Mouse (Mus musculus) heart, adult 8-10 months (tissue): ENCODE measurements around the gene Olfr149. TPM values are rescaled to one million over a fixed set of nuclear protein-coding genes. Genes with fewer than 3 reads are reported as not detected.
"Not testable (repeated sequence)": the region's sequence is repeated elsewhere in the genome, so short reads cannot be mapped to it uniquely, and the experiment has no call there.

Experiments used
- DNase-seq: peaks from one replicate; pipeline ENCODE4 v3.0.0; 2022; ENCODE audit warnings: low spot score
- total RNA-seq, 4 experiments: library from RNA; stranded (reverse); gene quantifications; 2 replicates each; pipeline ENCODE4 v1.2.4; 2022

Olfr149 gene
- total RNA-seq = not detected

GRCm38 (mm10) chr9:39707017-39707416 lies at the start of gene Olfr149:
Gene Olfr149, minus strand, starts transcription at chr9:39707117.
- no peak for DNase-seq

- no peak for DNase-seq
Observed at GRCm38 (mm10) chr9:39746428-39746827, 39.5 kb upstream of the Olfr149 start.

GRCm38 (mm10) chr9:39745949-39746348 lies 39.0 kb upstream of the Olfr149 start, which contains the start of gene Olfr967:
Gene Olfr967, plus strand, starts transcription at chr9:39746249.
- DNase-seq = no peak

- no peak for DNase-seq
Observed at GRCm38 (mm10) chr9:39740741-39741140, 33.8 kb upstream of the Olfr149 start.

- DNase-seq = no peak
Observed at GRCm38 (mm10) chr9:39730678-39731077, 23.8 kb upstream of the Olfr149 start, which contains the start of gene Olfr150. Gene Olfr150, plus strand, starts transcription at chr9:39730978.

GRCm38 (mm10) chr9:39711053-39711452 lies 4.1 kb upstream of the Olfr149 start, which contains the start of gene Olfr965:
Gene Olfr965, plus strand, starts transcription at chr9:39711353.
- DNase-seq = no peak

GRCm38 (mm10) chr9:39708958-39709357 lies 2.0 kb upstream of the Olfr149 start:
- DNase-seq = peak; percentile 19

- DNase-seq = not testable (repeated sequence)
Observed at GRCm38 (mm10) chr9:39701123-39701522, 5.8 kb downstream of the Olfr149 start.

- no peak for DNase-seq
Observed at GRCm38 (mm10) chr9:39679280-39679679, 27.6 kb downstream of the Olfr149 start.

- no peak for DNase-seq
Observed at GRCm38 (mm10) chr9:39678557-39678956, 28.4 kb downstream of the Olfr149 start.

GRCm38 (mm10) chr9:39674820-39675219 lies 32.1 kb downstream of the Olfr149 start:
- no peak for DNase-seq

- no peak for DNase-seq
Observed at GRCm38 (mm10) chr9:39669723-39670122, 37.2 kb downstream of the Olfr149 start.

- DNase-seq = no peak
Observed at GRCm38 (mm10) chr9:39666905-39667304, 40.0 kb downstream of the Olfr149 start, which contains the start of gene Olfr963. Gene Olfr963, plus strand, starts transcription at chr9:39667205.

- DNase-seq = no peak
Observed at GRCm38 (mm10) chr9:39654756-39655396, 52.0 kb downstream of the Olfr149 start.

Other genes starting within 250 kb of the Olfr149 start
- gene Olfr955, start 235.2 kb downstream of the Olfr149 start, total RNA-seq = not detected
- not detected for gene Olfr44, start 213.1 kb downstream of the Olfr149 start, total RNA-seq
- not detected for gene Olfr957, start 191.3 kb downstream of the Olfr149 start, total RNA-seq
- not detected for gene Olfr958, start 153.1 kb downstream of the Olfr149 start, total RNA-seq
- not detected for gene Olfr959, start 131.5 kb downstream of the Olfr149 start, total RNA-seq
- under 1 TPM in 2 of 4 experiments, not detected in 2; 0.37 to 0.82 TPM for gene AW551984, start 102.7 kb downstream of the Olfr149 start, total RNA-seq
- not detected for gene Olfr148, start 96.5 kb downstream of the Olfr149 start, total RNA-seq
- not detected for gene Olfr960, start 85.7 kb downstream of the Olfr149 start, total RNA-seq
- gene Olfr961, start 62.0 kb downstream of the Olfr149 start, total RNA-seq = not detected
- gene Olfr963, start 39.9 kb downstream of the Olfr149 start, total RNA-seq = not detected
- gene Olfr965, start 4.2 kb upstream of the Olfr149 start, total RNA-seq = not detected
- gene Olfr150, start 23.9 kb upstream of the Olfr149 start, total RNA-seq = not detected
- not detected for gene Olfr967, start 39.1 kb upstream of the Olfr149 start, total RNA-seq
- not detected for gene Olfr968, start 76.1 kb upstream of the Olfr149 start, total RNA-seq
- gene Olfr969, start 83.8 kb upstream of the Olfr149 start, total RNA-seq = not detected
- gene Olfr970, start 101.7 kb upstream of the Olfr149 start, total RNA-seq = not detected
- not detected for gene Olfr971, start 129.8 kb upstream of the Olfr149 start, total RNA-seq
- gene Olfr972, start 159.3 kb upstream of the Olfr149 start, total RNA-seq = not detected
- not detected for gene Olfr229, start 200.2 kb upstream of the Olfr149 start, total RNA-seq
- not detected for gene Olfr974, start 230.4 kb upstream of the Olfr149 start, total RNA-seq
- not detected for gene Olfr975, start 244.9 kb upstream of the Olfr149 start, total RNA-seq